Mouse (Mus musculus) heart, embryonic 13.5 days (tissue): ENCODE measurements around the gene Ptms. TPM values are rescaled to one million over a fixed set of nuclear protein-coding genes. Genes with fewer than 3 reads are reported as not detected.
A peak's percentile ranks its signal among the peaks of the same experiment; 100 is the strongest.
"Not testable (repeated sequence)": the region's sequence is repeated elsewhere in the genome, so short reads cannot be mapped to it uniquely, and the experiment has no call there.

Experiments
- ATAC-seq: fragments of 200-750 bp; cut with Nextera tagmentation; 2 replicates; pipeline ENCODE4 v1.8.0; 2017; ENCODE audit warnings: moderate TSS enrichment; ENCODE audit not compliant: insufficient number of reproducible peaks, low FRiP score, low TSS enrichment; ENCODE audit errors: extremely low read depth
- H3K27ac ChIP-seq: fragments of 300-500 bp; sonication (generic); replicated peaks from 2 replicates; pipeline ENCODE4 v1.5.1; 2015; ENCODE audit warnings: moderate library complexity, mild to moderate bottlenecking, inconsistent platforms
- H3K27me3 ChIP-seq: fragments of 300-500 bp; sonication (generic); replicated peaks from 2 replicates; pipeline ENCODE4 v1.6.1; 2015; ENCODE audit warnings: mild to moderate bottlenecking, inconsistent platforms
- H3K36me3 ChIP-seq: fragments of 300-500 bp; sonication (generic); 2 replicates; pipeline ENCODE4 v1.6.1; 2015; ENCODE audit warnings: mild to moderate bottlenecking, inconsistent platforms
- H3K4me1 ChIP-seq: fragments of 300-500 bp; sonication (generic); 2 replicates; pipeline ENCODE4 v1.6.1; 2015; ENCODE audit warnings: inconsistent platforms
- H3K4me2 ChIP-seq: fragments of 300-500 bp; sonication (generic); 2 replicates; pipeline ENCODE4 v1.6.1; 2015; ENCODE audit warnings: inconsistent platforms, mild to moderate bottlenecking, moderate library complexity
- H3K4me3 ChIP-seq: fragments of 300-500 bp; sonication (generic); 2 replicates; pipeline ENCODE4 v1.5.1; 2015; ENCODE audit warnings: moderate library complexity, mild to moderate bottlenecking, inconsistent platforms
- H3K9ac ChIP-seq: fragments of 300-500 bp; sonication (generic); 2 replicates; pipeline ENCODE4 v1.6.1; 2015; ENCODE audit warnings: inconsistent platforms, mild to moderate bottlenecking, moderate library complexity
- H3K9me3 ChIP-seq: fragments of 300-500 bp; sonication (generic); 2 replicates; pipeline ENCODE4 v1.6.1; 2016; ENCODE audit warnings: inconsistent platforms
- WGBS: fragments of 180-500 bp; shearing (Covaris S2); methylation state at CpG from one replicate; pipeline ENCODE4 v1.1.7; 2015; ENCODE audit warnings: mixed read lengths; 5-methylcytosine and 5-hydroxymethylcytosine counted together
- polyA plus RNA-seq: library from polyadenylated mRNA; unstranded; fragments of >200 nt; fragmentation: Nextera tagmentation; extraction: Ambion mirVana; gene quantifications from 2 replicates; pipeline ENCODE4 v1.2.1, GENCODE M21; 2015

Gene Ptms
- polyA plus RNA-seq, 1 experiment from 2014 or later: 233 TPM

DNA sequence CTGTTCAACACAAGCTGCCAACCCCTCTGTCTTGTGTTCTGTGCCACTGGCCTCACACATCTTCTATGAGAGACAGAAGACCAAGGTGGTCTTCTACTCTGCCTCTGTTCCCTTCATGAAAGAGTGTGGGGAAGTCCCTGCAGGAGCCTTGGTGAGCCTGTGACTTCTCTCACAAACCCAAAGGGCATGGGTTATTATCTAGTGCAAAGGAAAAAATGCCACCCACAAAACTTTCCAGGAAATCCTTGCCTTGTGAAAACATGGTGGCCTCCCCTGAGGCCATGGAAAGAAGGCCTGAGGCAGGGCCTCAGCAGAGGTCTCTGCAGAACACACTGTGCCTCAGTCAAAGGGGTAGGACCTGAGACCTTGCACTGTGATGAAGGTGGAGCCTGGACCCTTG lies 18.1 kb downstream of the Ptms start:
- peaks cover 14% of the 10 kb centered on the region for H3K4me1 ChIP-seq
- no peaks in the 10 kb centered on the region for H3K9me3 ChIP-seq
- no peak for ATAC-seq
- H3K9ac ChIP-seq: no peak overlapping the region
- no peak overlapping the region for H3K27ac ChIP-seq
- no peaks in the 10 kb centered on the region for H3K27me3 ChIP-seq
- H3K4me3 ChIP-seq: no peak overlapping the region
- no peak overlapping the region for H3K4me2 ChIP-seq
- H3K36me3 ChIP-seq: no peaks in the 10 kb centered on the region

DNA sequence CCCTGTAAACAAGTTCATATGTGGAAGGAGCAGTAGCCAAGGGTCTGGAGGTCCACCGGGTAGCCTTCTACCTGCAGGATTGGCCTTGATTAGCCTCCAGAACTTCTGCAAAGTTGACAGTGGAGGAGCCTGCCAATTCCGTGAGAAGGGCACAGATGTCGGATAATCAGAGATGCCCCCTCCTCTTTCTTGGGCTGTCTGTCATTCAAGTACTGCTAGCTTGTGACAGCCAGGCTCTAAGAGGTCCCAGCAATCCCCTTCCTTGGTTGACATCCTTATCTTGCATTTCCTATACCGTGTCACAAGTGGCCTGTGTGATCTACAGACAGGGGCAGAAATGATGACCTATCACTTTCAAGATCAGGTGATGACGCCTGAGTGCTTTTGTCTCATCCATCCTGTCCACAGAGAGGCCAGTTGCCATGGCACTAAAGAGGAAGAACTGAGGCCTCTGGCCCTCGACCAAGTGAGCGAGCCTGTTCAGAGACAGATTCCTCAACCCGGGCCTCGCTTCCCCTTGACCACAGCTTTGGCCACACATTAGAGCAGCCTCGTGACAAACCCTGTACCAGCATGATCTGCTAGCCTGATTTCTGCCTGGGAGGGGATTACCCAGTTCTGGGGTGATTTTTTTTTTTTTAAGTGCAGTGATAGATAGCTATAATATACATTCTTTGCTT lies 19.0 kb downstream of the Ptms start:
- ATAC-seq: no peak
- Histone ChIP-seq H3K4me1 (peaks cover 14% of the 10 kb centered on the region), H3K9me3 (no peaks in the 10 kb centered on the region), H3K27ac (no peak overlapping the region), H3K27me3 (no peaks in the 10 kb centered on the region), H3K36me3 (no peaks in the 10 kb centered on the region), H3K9ac (0 out of 2 replicates have a peak overlapping the region, but pooled peaks have one; percentile 28), H3K4me2 (no peak overlapping the region), H3K4me3 (no peak overlapping the region)
- WGBS: 27% methylated on average over 10 of the region's 10 CpGs

DNA sequence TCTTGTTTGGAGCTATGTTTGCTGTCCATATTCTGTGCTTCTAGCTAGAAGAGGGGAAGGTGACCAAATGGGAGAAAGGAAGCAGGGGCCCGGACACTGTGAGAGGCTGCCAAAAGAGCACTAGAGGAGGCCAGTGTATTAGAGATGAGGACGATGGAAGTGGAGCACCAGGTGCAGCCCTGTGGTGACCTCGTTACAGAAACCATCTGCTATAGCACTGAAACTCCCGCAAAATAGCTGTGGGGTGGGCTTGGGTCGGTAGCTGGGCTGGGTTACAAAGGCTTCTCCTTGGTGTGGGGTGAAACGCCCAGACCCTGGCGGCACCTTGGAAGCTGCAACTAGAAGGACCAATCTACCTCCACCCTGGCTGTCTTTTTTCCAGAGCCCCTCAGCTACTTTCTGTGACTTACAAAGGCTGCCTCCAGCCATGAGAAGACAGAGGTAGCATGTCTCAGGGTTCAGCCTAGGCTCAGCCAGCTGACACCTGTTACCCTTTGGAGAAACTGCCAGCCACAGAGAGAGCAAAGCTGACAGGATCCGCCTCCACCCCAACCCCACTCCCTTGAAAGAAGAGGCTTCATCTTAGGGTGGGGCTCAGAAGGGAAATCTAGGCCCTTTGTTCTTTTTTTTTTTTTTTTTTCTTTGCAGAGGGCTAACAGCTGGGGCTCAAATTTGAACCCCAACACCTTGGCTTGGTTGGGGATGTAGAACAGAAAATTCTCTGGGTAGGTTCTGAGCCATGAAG lies 19.7 kb downstream of the Ptms start:
- H3K9me3 ChIP-seq: no peaks in the 10 kb centered on the region
- WGBS: 55% methylated on average over 8 of the region's 8 CpGs
- H3K27me3 ChIP-seq: no peaks in the 10 kb centered on the region
- no peak overlapping the region for H3K4me3 ChIP-seq
- H3K4me1 ChIP-seq: peaks cover 9% of the 10 kb centered on the region
- no peaks in the 10 kb centered on the region for H3K36me3 ChIP-seq
- H3K9ac ChIP-seq: no peak overlapping the region
- H3K27ac ChIP-seq: no peak overlapping the region
- no peak overlapping the region for H3K4me2 ChIP-seq
- ATAC-seq: no peak

- WGBS: 43% methylated on average over 3 of the region's 3 CpGs
- no peak overlapping the region for H3K4me3 ChIP-seq
- H3K36me3 ChIP-seq: no peaks in the 10 kb centered on the region
- no peaks in the 10 kb centered on the region for H3K9me3 ChIP-seq
- H3K4me1 ChIP-seq: no peaks in the 10 kb centered on the region
- H3K27me3 ChIP-seq: no peaks in the 10 kb centered on the region
- no peak overlapping the region for H3K4me2 ChIP-seq
- H3K9ac ChIP-seq: no peak overlapping the region
- no peak for ATAC-seq
- no peak overlapping the region for H3K27ac ChIP-seq
Measured at GRCm38 (mm10) chr6:124898359-124898758, 21.5 kb downstream of the Ptms start.

DNA sequence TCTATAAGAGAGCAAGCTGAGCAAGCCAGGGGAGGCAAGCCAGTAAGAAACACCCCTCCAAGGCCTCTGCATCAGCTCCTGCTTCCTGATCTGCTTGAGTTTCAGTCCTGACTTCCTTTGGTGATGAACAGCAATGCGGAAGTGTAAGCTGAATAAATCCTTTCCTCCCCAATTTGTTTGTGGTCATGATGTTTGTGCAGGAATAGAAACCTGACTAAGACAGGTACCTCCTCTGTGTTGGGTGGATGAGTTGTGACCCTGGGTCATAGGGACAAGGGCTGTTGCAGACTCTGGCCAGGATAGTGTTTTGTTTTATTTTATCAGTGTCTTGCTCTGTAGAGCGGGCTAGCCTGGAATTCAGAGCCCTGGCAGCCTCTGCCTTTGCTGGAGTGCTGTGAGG lies 25.8 kb downstream of the Ptms start:
- H3K36me3 ChIP-seq, H3K4me2 ChIP-seq, ATAC-seq, H3K9me3 ChIP-seq, H3K4me3 ChIP-seq, H3K4me1 ChIP-seq, H3K27me3 ChIP-seq, H3K9ac ChIP-seq, H3K27ac ChIP-seq: not testable (repeated sequence)
- 78% methylated on average over 2 of the region's 2 CpGs for WGBS

GRCm38 (mm10) chr6:124890997-124891396 lies 28.9 kb downstream of the Ptms start:
- Histone ChIP-seq H3K9ac (no peak overlapping the region), H3K4me1 (no peaks in the 10 kb centered on the region), H3K4me2 (no peak overlapping the region), H3K27me3 (no peaks in the 10 kb centered on the region), H3K4me3 (no peak overlapping the region), H3K36me3 (no peaks in the 10 kb centered on the region), H3K9me3 (no peaks in the 10 kb centered on the region), H3K27ac (no peak overlapping the region)
- 56% methylated on average over 6 of the region's 6 CpGs for WGBS
- ATAC-seq: no peak

DNA sequence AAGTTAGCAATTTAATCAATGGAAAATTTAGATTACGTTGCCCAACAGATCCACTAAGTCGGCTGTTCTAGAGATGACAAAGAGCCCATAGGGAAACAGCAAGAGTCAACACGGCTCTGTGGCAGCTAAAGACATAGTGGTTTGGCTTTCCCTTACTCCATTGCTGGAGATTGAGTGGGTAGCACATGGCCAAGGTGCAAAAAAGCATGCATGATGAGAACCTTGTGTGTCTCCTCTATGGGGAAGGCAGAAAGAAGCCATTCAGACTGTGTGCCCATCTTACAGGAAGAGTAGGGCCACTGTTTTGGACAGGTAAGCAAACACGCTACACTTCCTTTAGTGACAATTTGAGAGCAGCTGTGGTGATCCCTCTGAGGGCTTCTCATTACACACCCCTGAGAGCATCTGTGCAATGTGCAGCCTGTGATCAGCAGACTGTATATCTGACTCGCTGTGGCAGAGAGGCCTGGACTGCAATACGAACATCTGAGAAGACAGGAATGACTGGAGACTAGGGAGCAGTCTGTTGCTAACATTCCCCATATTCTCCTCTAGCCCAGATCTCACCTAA lies 31.3 kb downstream of the Ptms start:
- Histone ChIP-seq H3K4me1 (0 out of 2 replicates have a peak, but pooled peaks cover 5% of the 10 kb centered on the region), H3K4me2 (no peak overlapping the region), H3K36me3 (no peaks in the 10 kb centered on the region), H3K9ac (no peak overlapping the region), H3K9me3 (no peaks in the 10 kb centered on the region), H3K27ac (no peak overlapping the region), H3K4me3 (no peak overlapping the region), H3K27me3 (no peaks in the 10 kb centered on the region)
- ATAC-seq: no peak
- WGBS: 88% methylated on average over 6 of the region's 6 CpGs

GRCm38 (mm10) chr6:124887986-124888385 lies 31.9 kb downstream of the Ptms start, which contains the start of gene Cd4:
TSS of gene Cd4 (minus strand) at chr6:124888221.
- 0 out of 2 replicates have a peak, but pooled peaks cover 5% of the 10 kb centered on the region for H3K4me1 ChIP-seq
- no peaks in the 10 kb centered on the region for H3K36me3 ChIP-seq
- no peaks in the 10 kb centered on the region for H3K9me3 ChIP-seq
- H3K9ac ChIP-seq: no peak within 1 kb of the TSS
- H3K27me3 ChIP-seq: no peaks in the 10 kb centered on the region
- H3K4me3 ChIP-seq: no peak within 1 kb of the TSS
- no peak within 1 kb of the TSS for H3K4me2 ChIP-seq
- H3K27ac ChIP-seq: no peak within 1 kb of the TSS
- 78% methylated on average over 9 of the region's 9 CpGs for WGBS
- no peak for ATAC-seq

GRCm38 (mm10) chr6:124885956-124886381 lies 33.9 kb downstream of the Ptms start:
- H3K27ac ChIP-seq: no peak overlapping the region; the same call in 1 of the 2 replicates
- H3K36me3 ChIP-seq: no peaks in the 10 kb centered on the region
- no peak overlapping the region for H3K4me3 ChIP-seq
- H3K4me1 ChIP-seq: 0 out of 2 replicates have a peak, but pooled peaks cover 5% of the 10 kb centered on the region
- no peaks in the 10 kb centered on the region for H3K27me3 ChIP-seq
- H3K9ac ChIP-seq: no peak overlapping the region
- ATAC-seq: no peak
- 89% methylated on average over 8 of the region's 8 CpGs for WGBS
- no peaks in the 10 kb centered on the region for H3K9me3 ChIP-seq
- H3K4me2 ChIP-seq: no peak overlapping the region

DNA sequence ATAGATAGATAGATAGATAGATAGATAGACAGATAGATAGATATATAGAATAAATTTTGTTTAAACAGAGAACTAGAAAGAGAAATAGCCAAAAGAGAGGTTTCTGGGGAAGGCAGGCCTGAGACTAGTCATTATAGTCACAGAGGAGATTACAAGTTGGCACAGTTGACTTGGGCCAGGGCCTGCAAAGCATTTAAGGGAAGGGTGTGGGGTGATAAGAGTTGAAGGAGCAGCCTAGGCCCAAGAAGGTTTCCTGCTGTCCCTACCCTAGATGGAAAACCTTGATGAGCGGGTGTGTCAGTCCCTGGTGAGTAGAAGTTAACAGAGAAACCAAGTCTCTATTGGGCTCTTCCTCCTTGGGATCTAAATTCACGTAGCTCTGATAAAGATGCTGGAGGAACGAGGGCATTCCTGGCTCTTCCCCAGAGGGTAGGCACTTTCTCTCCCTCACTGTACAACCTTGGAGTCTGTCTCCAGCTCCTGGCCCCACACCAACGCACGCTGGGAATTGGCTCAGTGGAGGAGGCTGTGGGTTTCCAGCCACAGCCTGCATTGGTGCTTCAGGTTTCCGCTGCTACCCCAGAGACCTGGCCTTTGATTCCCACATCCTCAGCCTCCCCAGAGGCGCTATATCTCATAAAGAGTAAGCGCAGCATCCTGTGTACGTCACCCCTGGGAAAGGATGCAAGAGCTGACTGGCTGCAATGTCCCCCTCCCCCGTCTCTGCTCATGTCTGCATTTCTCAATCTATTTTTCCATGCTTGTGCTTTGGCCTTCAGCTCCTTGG lies 35.0 kb downstream of the Ptms start:
- Histone ChIP-seq H3K4me3 (no peak overlapping the region), H3K36me3 (no peaks in the 10 kb centered on the region), H3K9me3 (no peaks in the 10 kb centered on the region), H3K9ac (no peak overlapping the region), H3K4me2 (no peak overlapping the region), H3K27me3 (0 out of 2 replicates have a peak, but pooled peaks cover 4% of the 10 kb centered on the region), H3K27ac (peak overlapping the region; percentile 63), H3K4me1 (0 out of 2 replicates have a peak, but pooled peaks cover 5% of the 10 kb centered on the region)
- WGBS: 48% methylated on average over 10 of the region's 10 CpGs
- no peak for ATAC-seq

DNA sequence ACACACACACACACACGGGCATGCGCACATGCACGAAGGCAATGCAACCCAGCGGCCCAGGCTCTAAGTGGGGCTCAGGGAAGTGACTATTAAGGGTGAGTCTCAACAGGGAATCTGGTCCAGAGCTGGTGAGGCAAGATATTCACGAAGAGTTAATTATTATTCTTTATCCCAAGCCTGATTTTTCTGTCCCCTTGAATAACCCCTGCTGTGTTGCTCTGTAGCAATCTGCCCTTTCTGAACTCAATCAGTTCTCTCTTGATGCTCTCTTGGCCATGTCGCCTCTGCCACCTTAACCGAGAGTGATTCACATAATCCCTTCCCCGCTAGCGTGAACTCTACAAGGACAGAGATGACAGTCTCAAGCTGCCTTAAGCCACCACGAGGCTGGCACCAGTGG lies 36.6 kb downstream of the Ptms start:
- H3K4me3 ChIP-seq: no peak overlapping the region
- 0 out of 2 replicates have a peak, but pooled peaks cover 9% of the 10 kb centered on the region for H3K27me3 ChIP-seq
- no peaks in the 10 kb centered on the region for H3K9me3 ChIP-seq
- no peak overlapping the region for H3K4me2 ChIP-seq
- 71% methylated on average over 10 of the region's 10 CpGs for WGBS
- no peak for ATAC-seq
- H3K4me1 ChIP-seq: 0 out of 2 replicates have a peak, but pooled peaks cover 5% of the 10 kb centered on the region
- no peak overlapping the region for H3K9ac ChIP-seq
- H3K27ac ChIP-seq: no peak overlapping the region
- no peaks in the 10 kb centered on the region for H3K36me3 ChIP-seq
